Mouse (Mus musculus): ENCODE results near the gene Akr7a5. TPM values are rescaled to one million over a fixed set of nuclear protein-coding genes. Genes with fewer than 3 reads are reported as not detected.
A peak's percentile ranks its signal among the peaks of the same experiment; 100 is the strongest.

Akr7a5 gene
- total RNA-seq, 2 experiments from 2014 or later, result 30.5 to 35.9 TPM

DNA sequence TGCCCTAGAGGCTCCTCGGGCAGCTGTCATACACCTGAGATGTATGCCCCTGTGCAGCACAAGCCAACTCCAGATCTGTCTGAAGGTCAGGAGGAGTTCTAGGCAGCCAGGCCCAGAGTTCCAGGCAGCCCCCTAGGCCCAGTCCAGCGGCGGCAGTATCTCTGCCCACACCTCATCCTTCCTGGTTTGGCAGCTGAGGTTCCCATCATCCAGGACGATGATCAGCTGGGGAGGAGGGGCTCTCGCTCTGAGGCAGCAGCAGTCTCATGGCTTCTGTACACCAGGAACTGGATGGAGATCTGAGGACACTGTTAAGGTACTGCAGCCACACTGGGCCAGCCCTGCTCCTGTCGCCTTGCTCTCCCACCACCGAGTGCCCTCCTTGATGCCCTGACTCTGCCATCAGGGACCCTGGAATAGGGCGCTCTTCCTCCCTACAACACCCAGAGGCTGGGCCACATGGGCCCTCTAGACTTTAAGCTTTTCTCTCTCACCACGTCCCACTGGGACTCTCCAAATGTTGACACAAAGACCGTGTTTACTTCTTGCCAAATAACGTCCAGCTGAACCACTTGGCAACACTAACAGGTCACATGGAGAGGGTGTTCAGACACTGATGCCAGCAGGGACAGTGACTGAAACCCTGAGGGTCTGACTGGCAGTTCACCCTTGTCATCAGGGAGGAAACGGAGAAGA is 11.7 kb upstream of the Akr7a5 start:
- no peak for DNase-seq

GRCm38 (mm10) chr4:139301780-139302179 is 8.8 kb upstream of the Akr7a5 start:
- no peak for DNase-seq

- no peak for DNase-seq
These were observed 8.3 kb upstream of the Akr7a5 start for GRCm38 (mm10) chr4:139302241-139302640.

GRCm38 (mm10) chr4:139305521-139305920 is 5.0 kb upstream of the Akr7a5 start:
- DNase-seq, result no peak

- DNase-seq, result peak; percentile 41
These were observed 2.6 kb upstream of the Akr7a5 start for GRCm38 (mm10) chr4:139307916-139308315.

DNA sequence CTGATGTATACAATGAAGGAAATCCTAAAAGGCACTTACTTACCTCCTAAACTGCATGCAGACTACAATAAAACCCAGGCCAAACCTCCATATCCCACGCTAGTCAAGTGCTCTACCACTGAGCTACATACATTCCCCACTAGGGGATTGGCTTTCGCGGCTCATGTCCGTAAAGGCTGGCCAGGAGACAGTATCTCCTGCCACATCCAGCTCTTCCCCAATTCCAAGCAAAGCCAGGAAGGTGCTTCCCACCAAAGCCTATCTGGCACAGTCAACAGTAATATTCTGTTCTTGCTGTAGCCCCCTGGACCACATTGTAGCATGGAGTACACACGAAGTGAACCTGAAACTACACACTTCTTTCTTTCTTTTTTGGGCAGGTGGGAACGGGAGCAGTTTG is 893 bp upstream of the Akr7a5 start:
- DNase-seq, result no peak

DNA sequence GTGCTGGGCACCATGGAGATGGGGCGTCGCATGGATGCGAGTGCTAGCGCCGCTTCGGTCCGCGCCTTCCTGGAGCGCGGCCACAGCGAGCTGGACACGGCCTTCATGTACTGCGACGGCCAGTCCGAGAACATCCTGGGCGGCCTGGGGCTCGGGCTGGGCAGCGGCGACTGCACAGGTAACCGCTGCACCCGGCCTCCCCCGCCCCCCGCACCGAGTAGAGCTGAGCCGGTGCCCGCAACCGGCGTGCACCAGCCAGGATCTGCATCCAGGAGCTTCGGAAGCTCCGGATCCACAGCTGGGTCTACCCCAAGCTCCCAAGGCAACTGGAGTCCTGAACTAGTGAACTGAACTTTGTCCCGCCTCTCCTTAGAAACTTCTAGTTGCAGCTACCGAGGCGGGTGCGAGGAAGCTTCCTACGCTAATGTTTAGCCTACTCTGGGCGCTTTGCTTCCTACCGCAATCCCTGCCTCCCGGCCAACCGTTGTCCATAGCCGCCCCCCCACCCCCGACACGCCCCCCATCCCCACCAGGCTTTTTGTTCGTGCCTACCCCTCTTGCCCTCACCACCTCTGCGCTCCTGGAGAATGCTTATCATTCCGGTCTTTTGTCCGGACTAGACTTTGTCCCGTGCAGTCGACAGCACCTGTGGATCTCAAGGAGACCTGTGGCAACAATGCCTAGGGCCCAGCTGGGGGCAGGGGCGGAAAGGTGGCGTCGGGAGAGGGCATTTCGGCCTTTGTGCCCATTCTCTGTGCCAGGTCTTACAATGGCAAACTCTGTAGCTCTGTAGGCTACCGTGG is 556 bp downstream of the Akr7a5 start:
- no peak for DNase-seq

- DNase-seq, result no peak
These were observed 1.2 kb downstream of the Akr7a5 start for GRCm38 (mm10) chr4:139311707-139312106.

DNA sequence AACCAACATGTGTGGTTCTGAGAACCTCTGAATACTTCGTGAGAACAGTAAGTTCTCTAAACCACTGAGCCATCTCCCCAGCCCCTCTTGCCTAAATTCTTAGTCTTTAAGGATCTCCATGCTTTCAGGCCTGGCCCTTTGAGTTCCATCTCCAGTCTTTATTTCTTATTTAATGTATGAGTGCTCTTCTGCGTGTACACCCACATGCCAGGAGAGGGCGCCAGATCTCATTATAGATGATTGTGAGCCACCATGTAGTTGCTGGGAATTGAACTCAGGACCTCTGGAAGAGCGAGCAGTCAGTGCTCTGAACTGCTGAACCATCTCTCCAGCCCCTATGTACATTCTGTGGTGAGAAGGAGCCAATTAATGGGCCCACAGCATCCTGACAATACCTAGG is 2.1 kb downstream of the Akr7a5 start:
- DNase-seq, result no peak

- DNase-seq, result no peak
These were observed 7.9 kb downstream of the Akr7a5 start for GRCm38 (mm10) chr4:139318449-139318848.

DNA sequence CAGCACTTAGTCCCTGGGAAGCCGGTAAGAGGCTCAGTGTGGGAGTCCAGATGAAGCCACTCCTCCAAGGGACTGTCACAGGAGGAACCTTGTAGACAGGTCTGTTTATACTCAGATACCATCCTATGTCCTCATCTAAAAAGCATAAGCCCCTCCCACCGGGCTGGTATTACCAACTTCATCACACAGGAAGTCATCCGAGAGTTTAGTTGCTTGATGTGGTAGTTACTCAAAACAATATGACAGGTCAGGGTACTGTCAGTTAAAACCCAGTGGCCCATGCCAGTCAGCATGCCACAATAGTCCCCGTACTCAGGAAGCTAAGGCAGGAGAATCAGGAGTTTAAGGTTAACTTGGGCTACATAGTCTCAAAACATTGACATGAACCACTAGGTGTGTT is 9.2 kb downstream of the Akr7a5 start:
- no peak for DNase-seq

DNA sequence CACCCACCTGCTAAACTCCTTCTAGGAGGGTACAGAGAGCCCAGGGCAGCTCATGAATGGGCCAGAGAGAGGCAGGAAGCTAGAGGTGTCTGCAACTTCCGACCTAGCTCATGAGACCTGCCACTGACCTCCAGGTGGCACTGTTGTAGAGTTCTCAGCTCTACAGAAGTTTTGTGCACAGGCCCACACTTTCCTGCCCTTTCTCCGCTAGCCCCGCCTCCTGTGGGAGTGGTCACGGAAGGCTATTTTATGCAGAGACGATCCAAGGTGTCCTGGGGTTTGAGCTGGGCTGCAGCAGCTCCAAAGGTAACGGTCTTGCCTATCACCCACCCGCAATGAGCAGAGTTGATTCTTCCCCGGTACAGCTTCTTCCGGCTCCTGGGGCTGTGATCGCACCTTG is 20.1 kb downstream of the Akr7a5 start:
- DNase-seq, result peak; percentile 42

GRCm38 (mm10) chr4:139334631-139335295 is 24.2 kb downstream of the Akr7a5 start:
- no peak for DNase-seq

DNA sequence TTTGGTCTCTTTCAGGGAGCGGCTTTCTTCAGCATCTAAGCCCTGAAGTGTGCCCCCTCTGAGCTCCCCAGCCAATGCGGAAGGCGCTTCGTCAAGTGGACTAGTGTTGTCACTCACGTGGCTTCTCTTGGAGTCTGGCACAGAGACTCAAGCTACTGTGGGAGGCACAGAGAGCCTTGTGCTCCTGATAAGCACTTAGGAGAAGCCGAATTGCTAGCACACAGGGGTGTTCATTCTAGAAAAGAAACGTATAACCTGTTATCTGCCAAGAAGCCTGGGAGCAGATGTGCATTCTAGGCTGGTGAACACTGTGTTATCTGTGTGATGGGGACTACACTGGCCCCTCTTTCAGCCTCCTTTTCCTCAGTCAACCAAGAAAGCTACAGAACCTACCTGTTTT is 25.0 kb downstream of the Akr7a5 start:
- no peak for DNase-seq

GRCm38 (mm10) chr4:139336822-139337483 is 26.4 kb downstream of the Akr7a5 start:
- DNase-seq, result peak; percentile 58

DNA sequence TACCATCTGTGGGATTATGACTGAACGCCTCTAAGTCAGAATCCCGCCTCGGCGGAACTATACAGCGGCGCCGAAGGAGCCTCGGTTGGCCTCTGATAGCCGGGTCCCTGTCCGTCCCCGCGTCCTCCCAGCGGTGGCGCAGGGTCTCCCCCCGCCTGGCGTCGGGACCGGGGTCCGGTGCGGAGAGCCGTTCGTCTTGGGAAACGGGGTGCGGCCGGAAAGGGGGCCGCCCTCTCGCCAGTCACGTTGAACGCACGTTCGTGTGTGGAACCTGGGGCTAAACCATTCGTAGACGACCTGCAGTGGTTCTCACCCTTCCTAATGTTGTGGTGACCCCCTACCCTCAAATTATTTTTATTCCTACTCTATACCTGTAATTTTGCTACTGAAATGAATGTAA is 27.6 kb downstream of the Akr7a5 start:
- no peak for DNase-seq

DNA sequence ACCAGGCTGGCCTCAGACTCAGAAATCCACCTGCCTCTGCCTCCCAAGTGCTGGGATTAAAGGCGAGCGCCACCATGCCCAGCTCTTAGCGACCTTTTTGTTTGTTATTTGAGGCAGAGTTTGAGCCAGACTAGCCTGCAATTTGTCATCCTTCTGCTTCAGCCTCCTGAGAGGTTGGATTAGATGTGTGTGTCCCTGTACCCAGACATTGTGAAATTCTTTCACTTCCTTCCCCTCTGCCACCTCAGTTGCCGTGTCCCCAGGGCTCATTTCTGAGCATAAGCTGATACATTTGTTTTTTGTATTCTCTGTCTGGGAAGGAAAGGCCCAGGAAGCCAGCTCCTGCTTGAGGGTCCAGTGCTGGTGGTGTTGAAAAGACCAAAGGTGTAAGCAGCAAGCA is 30.3 kb downstream of the Akr7a5 start:
- DNase-seq, result no peak

- DNase-seq, result no peak
These were observed 31.2 kb downstream of the Akr7a5 start for GRCm38 (mm10) chr4:139341556-139342233.

DNA sequence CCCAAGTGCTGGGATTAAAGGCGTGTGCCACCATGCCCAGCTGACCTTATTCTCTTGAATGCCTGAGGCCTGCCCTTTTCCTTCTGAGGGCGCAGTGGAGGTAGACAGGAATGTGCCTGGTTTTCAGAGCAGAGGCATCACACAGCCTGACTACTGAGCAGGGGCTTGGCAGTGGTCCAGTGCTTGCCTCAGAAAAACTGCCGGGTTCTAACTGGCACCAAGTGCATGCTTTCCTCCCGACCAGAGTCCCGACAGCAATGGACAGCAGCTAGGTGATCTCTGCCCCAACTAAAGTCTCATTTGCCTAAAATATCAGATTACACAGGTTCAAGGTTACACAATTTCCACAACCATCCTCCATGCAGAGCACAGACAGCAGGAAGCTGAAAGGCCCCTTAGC is 33.2 kb downstream of the Akr7a5 start:
- DNase-seq, result no peak

DNA sequence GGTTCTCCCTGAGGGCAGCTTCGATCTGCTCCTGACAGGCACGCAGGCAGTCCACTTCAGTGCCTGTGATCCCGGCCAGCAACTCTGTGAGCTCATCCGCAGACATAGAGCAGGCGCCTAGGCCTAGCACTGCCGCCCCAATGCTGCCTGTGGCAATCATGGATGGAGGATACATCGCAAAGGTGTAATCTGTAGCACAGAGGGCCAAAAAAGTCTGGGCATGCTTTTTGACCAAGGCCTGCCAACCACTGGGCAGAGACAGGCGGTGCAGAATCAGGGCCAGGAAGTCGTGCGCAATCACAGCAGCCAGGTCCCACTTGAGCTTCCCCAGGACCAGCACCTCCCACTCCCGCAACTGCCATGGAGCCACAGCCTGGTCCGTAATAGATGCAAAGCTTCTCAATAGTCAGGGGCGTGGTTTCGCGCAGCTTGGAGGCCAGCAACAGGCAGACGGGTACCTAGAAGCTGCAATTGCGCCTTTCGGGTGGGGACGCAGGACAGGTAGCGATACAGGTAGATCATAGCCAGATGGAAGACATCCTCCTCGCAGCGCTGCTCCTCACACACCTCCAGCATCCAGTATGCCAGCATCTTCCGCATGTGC is 35.0 kb downstream of the Akr7a5 start:
- no peak for DNase-seq

- peak; percentile 81 for DNase-seq
These were observed 41.6 kb downstream of the Akr7a5 start, which contains the start of the genes Mrto4, Emc1 and Ubr4 for GRCm38 (mm10) chr4:139351931-139352711. Gene Mrto4 (minus strand): TSS chr4:139352576. Gene Emc1 (plus strand): TSS chr4:139352587. Gene Ubr4 (plus strand): TSS chr4:139352609.

Measured in gastrocnemius, postnatal 25 days (tissue).